Mouse (Mus musculus): Measurements from ENCODE around the gene Sptb. TPM values are rescaled to one million over a fixed set of nuclear protein-coding genes. Genes with fewer than 3 reads are reported as not detected.

Sptb gene
- 4.1 and 5.1 TPM in 2 replicates for polyA plus RNA-seq (2015; fragmentation: Nextera tagmentation; extraction: Ambion mirVana)

DNA sequence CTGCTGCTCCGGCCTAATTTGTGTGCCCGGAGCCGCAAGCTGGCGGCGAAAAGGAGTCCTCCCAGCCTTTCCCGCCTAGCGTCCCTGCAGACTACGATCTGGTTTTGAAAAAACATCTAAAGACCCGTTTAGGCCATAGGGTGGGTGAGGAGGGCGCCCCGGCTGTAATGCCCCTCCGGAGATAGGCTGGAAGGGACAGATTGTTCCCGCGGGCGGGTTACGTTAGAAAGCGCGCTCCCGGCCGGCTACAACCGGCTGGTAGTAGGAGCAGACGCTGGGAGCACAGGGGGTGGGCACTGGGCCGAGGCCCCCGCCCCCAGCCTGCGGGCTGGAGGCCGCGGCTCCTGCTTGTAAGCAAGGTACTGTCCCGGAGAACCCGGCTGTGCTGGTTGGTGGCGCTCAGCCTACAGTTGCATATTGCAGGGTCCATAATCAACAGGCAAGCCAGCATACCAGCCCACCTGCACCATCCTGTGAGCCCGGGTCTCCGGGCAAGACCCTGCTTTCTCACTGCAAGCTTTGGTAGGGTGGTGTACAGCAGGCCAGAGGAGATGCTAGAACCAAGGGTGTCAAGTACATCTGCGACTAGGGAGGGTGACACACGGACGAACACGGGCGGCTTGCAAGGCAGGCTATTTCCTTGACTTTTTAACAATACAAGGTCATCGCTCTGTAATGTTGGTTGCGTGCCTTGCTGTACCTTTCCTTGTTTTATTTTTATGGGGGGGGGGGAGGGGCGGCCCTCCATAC lies at the start of gene Sptb:
TSS of gene Sptb (minus strand) at position 197 of the 750 bp plus-strand sequence.
- peaks cover 16% of the 10 kb centered on the region for H3K27me3 ChIP-seq (ENCODE audit: control insufficient read depth, insufficient read depth, low read depth, low read length)
- peak within 1 kb of the TSS; percentile 83 for H3K4me3 ChIP-seq (ENCODE audit: low read depth, low read length)
- H3K9me3 ChIP-seq (replicated peaks; ENCODE audit: control insufficient read depth, low read length, poor library complexity, severe bottlenecking): no peaks in the 10 kb centered on the region
- H3K9ac ChIP-seq (ENCODE audit: low read depth, low read length): peak within 1 kb of the TSS; percentile 86
- H3K27ac ChIP-seq (ENCODE audit: low read length): peak within 1 kb of the TSS; percentile 59; the same call in 1 of the 2 replicates
- peaks cover 19% of the 10 kb centered on the region for H3K4me1 ChIP-seq (ENCODE audit: control insufficient read depth, insufficient read depth, low read length)
- no peaks in the 10 kb centered on the region for H3K36me3 ChIP-seq (ENCODE audit: control insufficient read depth, insufficient read depth, low read length)
- H3K4me2 ChIP-seq (ENCODE audit: low read length): peak within 1 kb of the TSS; percentile 99
- WGBS: under 1% methylated on average over 40 of the region's 40 CpGs
- peak; percentile 85 for ATAC-seq

DNA sequence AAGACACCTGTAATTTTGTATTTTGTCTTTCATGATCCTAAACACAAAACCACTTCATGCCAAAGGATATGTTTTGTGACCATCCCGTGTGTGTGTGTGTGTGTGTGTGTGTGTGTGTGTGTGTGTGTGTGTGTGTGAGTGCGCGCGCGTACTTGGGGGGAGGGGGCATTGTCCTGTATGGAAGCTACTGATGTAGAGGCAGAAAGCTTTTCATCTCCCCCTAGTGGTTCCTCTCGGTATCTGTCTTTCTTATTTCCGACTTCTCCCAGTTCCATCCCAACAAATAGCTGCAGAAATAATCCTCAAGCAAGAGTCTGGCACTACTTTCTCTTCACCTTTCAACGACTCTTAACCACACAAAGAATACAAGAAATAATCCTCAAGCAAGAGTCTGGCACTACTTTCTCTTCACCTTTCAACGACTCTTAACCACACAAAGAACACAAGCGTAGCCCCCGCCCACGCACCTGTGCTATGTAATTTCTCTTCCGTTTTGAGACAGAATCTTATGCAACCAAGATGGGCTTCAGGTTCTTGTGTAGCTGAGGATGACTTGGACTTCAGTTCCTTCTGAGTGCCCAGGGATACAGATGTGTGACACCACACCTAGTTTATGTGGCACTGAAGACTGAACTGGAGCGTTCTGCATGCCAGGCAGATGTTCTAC lies 42.4 kb upstream of the Sptb start:
- H3K9ac ChIP-seq (ENCODE audit: low read depth, low read length): no peak overlapping the region
- no peaks in the 10 kb centered on the region for H3K36me3 ChIP-seq (ENCODE audit: control insufficient read depth, insufficient read depth, low read length)
- no peak overlapping the region for H3K4me2 ChIP-seq (ENCODE audit: low read length)
- no peak overlapping the region for H3K27ac ChIP-seq (ENCODE audit: low read length)
- no peaks in the 10 kb centered on the region for H3K4me1 ChIP-seq (ENCODE audit: control insufficient read depth, insufficient read depth, low read length)
- no peak for ATAC-seq
- no peak overlapping the region for H3K4me3 ChIP-seq (ENCODE audit: low read depth, low read length)
- WGBS: 51% methylated on average over 14 of the region's 14 CpGs
- no peaks in the 10 kb centered on the region for H3K27me3 ChIP-seq (ENCODE audit: control insufficient read depth, insufficient read depth, low read depth, low read length)
- no peaks in the 10 kb centered on the region for H3K9me3 ChIP-seq (replicated peaks; ENCODE audit: control insufficient read depth, low read length, poor library complexity, severe bottlenecking)

DNA sequence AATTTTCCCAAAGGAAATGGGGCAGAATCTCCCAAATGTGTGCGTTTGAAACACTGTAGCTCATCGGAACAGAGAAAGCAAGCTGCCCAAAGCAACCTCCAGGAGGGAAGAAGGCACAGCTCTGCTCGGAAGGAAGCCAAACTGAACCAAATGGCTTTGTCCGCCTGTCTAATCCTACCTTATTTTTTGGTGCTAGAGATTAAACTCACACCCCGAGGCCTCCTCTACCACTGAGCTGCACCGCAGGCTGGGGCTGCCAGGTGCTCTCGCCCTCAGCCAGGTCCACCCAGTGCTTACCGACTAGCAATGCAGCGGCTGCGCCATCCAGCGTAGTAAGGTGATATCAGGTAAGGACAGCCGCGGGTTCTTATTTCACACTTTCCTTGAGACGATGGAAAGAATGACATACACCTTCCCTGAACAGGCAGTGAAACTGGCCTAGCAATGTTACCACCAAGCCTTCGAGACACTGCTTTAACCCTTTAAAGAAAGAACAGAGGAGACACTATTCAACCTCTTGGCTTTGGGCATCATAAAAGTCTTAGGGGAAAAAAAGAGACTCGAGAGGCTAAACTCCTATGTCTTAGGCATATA lies 40.6 kb upstream of the Sptb start:
- Histone ChIP-seq H3K4me1 (ENCODE audit: control insufficient read depth, insufficient read depth, low read length) (no peaks in the 10 kb centered on the region), H3K9me3 (replicated peaks; ENCODE audit: control insufficient read depth, low read length, poor library complexity, severe bottlenecking) (no peaks in the 10 kb centered on the region), H3K4me3 (ENCODE audit: low read depth, low read length) (no peak overlapping the region), H3K9ac (ENCODE audit: low read depth, low read length) (no peak overlapping the region), H3K36me3 (ENCODE audit: control insufficient read depth, insufficient read depth, low read length) (no peaks in the 10 kb centered on the region), H3K27ac (ENCODE audit: low read length) (no peak overlapping the region), H3K27me3 (ENCODE audit: control insufficient read depth, insufficient read depth, low read depth, low read length) (no peaks in the 10 kb centered on the region), H3K4me2 (ENCODE audit: low read length) (no peak overlapping the region)
- WGBS: 83% methylated on average over 16 of the region's 16 CpGs
- no peak for ATAC-seq

DNA sequence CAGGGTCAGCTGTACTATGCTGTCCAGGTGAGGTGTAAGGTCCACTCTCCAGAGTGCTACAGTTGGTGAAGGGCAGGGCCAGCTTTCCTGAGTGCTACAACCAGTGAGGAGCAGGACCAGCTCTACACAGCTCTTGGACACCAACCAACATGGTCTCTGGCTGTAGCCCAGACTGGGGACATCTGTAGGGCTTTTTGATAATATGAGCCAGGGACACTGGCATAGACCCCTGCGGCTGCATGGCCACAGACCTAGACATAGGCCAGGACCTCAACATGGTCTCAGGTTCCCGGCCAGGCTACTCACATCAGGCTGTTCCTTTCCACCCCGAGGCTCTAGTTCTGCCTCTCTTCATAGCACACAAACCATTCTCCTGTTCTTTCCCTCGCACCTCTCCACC lies 17.6 kb upstream of the Sptb start:
- Histone ChIP-seq H3K4me3 (ENCODE audit: low read depth, low read length) (no peak overlapping the region), H3K36me3 (ENCODE audit: control insufficient read depth, insufficient read depth, low read length) (no peaks in the 10 kb centered on the region), H3K27ac (ENCODE audit: low read length) (no peak overlapping the region), H3K9ac (ENCODE audit: low read depth, low read length) (no peak overlapping the region), H3K4me1 (ENCODE audit: control insufficient read depth, insufficient read depth, low read length) (no peaks in the 10 kb centered on the region), H3K9me3 (replicated peaks; ENCODE audit: control insufficient read depth, low read length, poor library complexity, severe bottlenecking) (no peaks in the 10 kb centered on the region; the same call in 1 of the 2 replicates), H3K27me3 (ENCODE audit: control insufficient read depth, insufficient read depth, low read depth, low read length) (no peaks in the 10 kb centered on the region), H3K4me2 (ENCODE audit: low read length) (no peak overlapping the region)
- 91% methylated on average over 4 of the region's 4 CpGs for WGBS
- ATAC-seq: no peak

DNA sequence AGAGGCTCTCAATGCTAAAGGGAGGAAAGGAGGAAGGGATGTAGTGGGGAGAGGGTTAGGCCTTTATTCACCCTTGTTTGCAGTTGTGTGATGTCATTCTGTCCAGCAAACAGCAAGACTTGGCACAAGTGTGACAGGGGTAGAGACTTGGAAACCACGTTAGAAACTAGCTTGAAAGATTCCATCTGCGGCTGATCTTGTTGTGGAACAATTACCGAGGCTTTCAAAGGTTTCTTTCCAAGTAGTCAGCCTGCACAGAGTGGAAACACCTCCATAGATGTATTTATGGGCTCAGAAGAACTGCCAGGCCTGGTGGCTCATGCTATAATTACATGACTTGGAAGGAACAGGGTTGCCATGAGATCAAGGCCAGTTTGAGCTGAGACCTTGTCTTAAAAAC lies 11.7 kb upstream of the Sptb start:
- H3K9me3 ChIP-seq (replicated peaks; ENCODE audit: control insufficient read depth, low read length, poor library complexity, severe bottlenecking): no peaks in the 10 kb centered on the region
- H3K4me2 ChIP-seq (ENCODE audit: low read length): no peak overlapping the region
- ATAC-seq: no peak
- no peak overlapping the region for H3K9ac ChIP-seq (ENCODE audit: low read depth, low read length)
- H3K36me3 ChIP-seq (ENCODE audit: control insufficient read depth, insufficient read depth, low read length): no peaks in the 10 kb centered on the region
- H3K4me3 ChIP-seq (ENCODE audit: low read depth, low read length): no peak overlapping the region
- 68% methylated on average over 3 of the region's 3 CpGs for WGBS
- no peaks in the 10 kb centered on the region for H3K4me1 ChIP-seq (ENCODE audit: control insufficient read depth, insufficient read depth, low read length)
- no peak overlapping the region for H3K27ac ChIP-seq (ENCODE audit: low read length)
- H3K27me3 ChIP-seq (ENCODE audit: control insufficient read depth, insufficient read depth, low read depth, low read length): no peaks in the 10 kb centered on the region

DNA sequence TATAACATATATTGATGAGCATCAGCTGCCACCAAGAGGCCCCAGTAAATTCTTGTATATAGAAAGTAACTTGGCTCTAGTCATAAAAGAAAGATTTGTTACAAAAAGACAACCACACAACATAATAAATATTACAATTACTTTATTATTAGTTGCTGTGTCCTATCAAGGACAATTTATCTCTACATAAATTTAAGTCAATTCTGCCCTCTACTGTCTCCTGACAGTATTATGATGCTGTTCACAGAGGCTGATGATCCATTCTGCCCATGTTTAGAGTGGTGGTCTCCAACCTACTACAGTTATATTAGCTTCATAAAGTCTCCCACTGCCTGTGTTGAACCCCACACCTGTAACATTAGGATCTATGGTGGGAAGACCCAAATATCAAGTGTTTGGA lies 10.2 kb upstream of the Sptb start:
- ATAC-seq: peak; percentile 32; the same call in 1 of the 2 replicates
- H3K27ac ChIP-seq (ENCODE audit: low read length): no peak overlapping the region
- no peaks in the 10 kb centered on the region for H3K9me3 ChIP-seq (replicated peaks; ENCODE audit: control insufficient read depth, low read length, poor library complexity, severe bottlenecking)
- H3K27me3 ChIP-seq (ENCODE audit: control insufficient read depth, insufficient read depth, low read depth, low read length): no peaks in the 10 kb centered on the region
- no peak overlapping the region for H3K9ac ChIP-seq (ENCODE audit: low read depth, low read length)
- no peaks in the 10 kb centered on the region for H3K36me3 ChIP-seq (ENCODE audit: control insufficient read depth, insufficient read depth, low read length)
- no peak overlapping the region for H3K4me2 ChIP-seq (ENCODE audit: low read length)
- H3K4me3 ChIP-seq (ENCODE audit: low read depth, low read length): no peak overlapping the region
- no peaks in the 10 kb centered on the region for H3K4me1 ChIP-seq (ENCODE audit: control insufficient read depth, insufficient read depth, low read length)

DNA sequence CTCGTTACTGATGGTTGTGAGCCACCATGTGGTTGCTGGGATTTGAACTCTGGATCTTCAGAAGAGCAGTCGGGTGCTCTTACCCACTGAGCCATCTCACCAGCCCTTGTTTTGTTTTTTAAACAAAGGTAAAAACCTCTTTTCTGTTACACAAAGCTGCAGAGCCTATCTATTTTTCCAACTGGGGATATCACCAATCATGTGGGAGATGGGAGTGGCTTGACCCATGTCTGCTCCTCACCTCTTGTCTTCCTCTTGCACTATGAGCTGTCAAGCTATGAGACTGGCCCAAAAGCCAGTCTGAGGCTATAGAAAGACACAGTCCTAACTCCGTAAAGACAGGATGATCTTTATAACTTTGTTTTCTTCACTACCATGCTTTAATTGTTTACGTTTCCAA lies 8.0 kb upstream of the Sptb start:
- ATAC-seq: no peak
- no peaks in the 10 kb centered on the region for H3K9me3 ChIP-seq (replicated peaks; ENCODE audit: control insufficient read depth, low read length, poor library complexity, severe bottlenecking)
- H3K27me3 ChIP-seq (ENCODE audit: control insufficient read depth, insufficient read depth, low read depth, low read length): no peaks in the 10 kb centered on the region; the same call in 1 of the 2 replicates
- no peaks in the 10 kb centered on the region for H3K4me1 ChIP-seq (ENCODE audit: control insufficient read depth, insufficient read depth, low read length)
- H3K36me3 ChIP-seq (ENCODE audit: control insufficient read depth, insufficient read depth, low read length): no peaks in the 10 kb centered on the region
- no peak overlapping the region for H3K4me2 ChIP-seq (ENCODE audit: low read length)
- WGBS: 82% methylated on average over 4 of the region's 4 CpGs
- H3K9ac ChIP-seq (ENCODE audit: low read depth, low read length): no peak overlapping the region
- no peak overlapping the region for H3K4me3 ChIP-seq (ENCODE audit: low read depth, low read length)
- no peak overlapping the region for H3K27ac ChIP-seq (ENCODE audit: low read length)

DNA sequence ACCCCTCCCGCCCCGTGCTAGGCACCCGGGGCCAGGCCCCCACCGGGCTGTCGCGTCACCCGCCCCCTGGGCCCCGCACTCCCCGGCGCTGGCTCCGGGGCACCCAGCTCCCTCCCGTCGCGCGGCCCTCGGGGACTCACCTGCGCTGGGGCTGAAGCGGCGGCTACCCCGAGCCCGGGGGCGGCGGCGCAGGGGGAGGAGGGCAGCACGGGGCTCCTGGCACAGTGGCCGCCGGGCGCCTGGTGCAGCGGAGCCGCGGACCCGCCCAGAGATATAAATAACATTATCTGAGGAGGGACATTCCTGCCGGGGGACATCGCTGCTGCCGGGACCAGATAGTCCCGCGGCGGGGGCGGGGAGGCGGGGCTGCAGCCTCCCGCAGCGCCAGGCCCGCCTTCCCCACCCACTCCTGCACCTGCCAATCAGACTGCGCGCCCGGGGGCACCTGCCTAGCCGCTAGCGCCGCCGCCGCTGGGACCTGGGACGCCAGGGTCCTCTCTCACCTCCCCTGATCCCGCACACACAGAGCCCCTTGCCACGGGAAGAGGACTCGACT lies 474 bp downstream of the Sptb start:
- peaks cover 16% of the 10 kb centered on the region for H3K27me3 ChIP-seq (ENCODE audit: control insufficient read depth, insufficient read depth, low read depth, low read length)
- peak overlapping the region; percentile 86 for H3K9ac ChIP-seq (ENCODE audit: low read depth, low read length)
- peak; percentile 81 for ATAC-seq
- peaks cover 25% of the 10 kb centered on the region for H3K4me1 ChIP-seq (ENCODE audit: control insufficient read depth, insufficient read depth, low read length)
- peak overlapping the region; percentile 83 for H3K4me3 ChIP-seq (ENCODE audit: low read depth, low read length)
- WGBS: under 1% methylated on average over 43 of the region's 55 CpGs
- no peaks in the 10 kb centered on the region for H3K9me3 ChIP-seq (replicated peaks; ENCODE audit: control insufficient read depth, low read length, poor library complexity, severe bottlenecking)
- H3K4me2 ChIP-seq (ENCODE audit: low read length): peak overlapping the region; percentile 99
- no peaks in the 10 kb centered on the region for H3K36me3 ChIP-seq (ENCODE audit: control insufficient read depth, insufficient read depth, low read length)
- H3K27ac ChIP-seq (ENCODE audit: low read length): peak overlapping the region; percentile 59; the same call in 1 of the 2 replicates
